Comparison of ENCODE assay signal across 21 mouse cellular contexts in genomic region chr4:5441339-5442019, GRCm38 (mm10).
DNase-seq lines count a peak whose midpoint lies in the region; ATAC-seq and TF ChIP-seq lines count a peak whose summit lies in the region.
"Had no signal": no experiment of that assay in that cellular context is flagged by ENCODE, and none has a peak within 500 bp of the region (broad histone marks: within the 10 kb centered on the region; RNA-seq: fewer than 3 reads in every experiment).

No protein-coding gene starts in this region.

- H3K27ac ChIP-seq in heart, embryonic 15.5 days: 0 out of 2 replicates have a peak overlapping the region, but pooled peaks have one; percentile 34
- H3K27ac ChIP-seq in lung, embryonic 14.5 days (ENCODE audit: low read depth): no peak overlapping the region
- 0 out of 2 replicates have a peak overlapping the region, but pooled peaks have one; percentile 4 for H3K27ac ChIP-seq in intestine, embryonic 15.5 days
- H3K27ac ChIP-seq in stomach, embryonic 16.5 days (ENCODE audit: low read length): peak overlapping the region; percentile 55; the same call in 1 of the 2 replicates
- H3K27ac ChIP-seq: forebrain, embryonic 13.5 days; hindbrain, embryonic 10.5 days; liver, embryonic 13.5 days; lung, embryonic 15.5 days; midbrain, embryonic 13.5 days; neural tube, embryonic 13.5 days had no signal

- H3K27me3 ChIP-seq in heart, embryonic 15.5 days: no peaks in the 10 kb centered on the region
- no peaks in the 10 kb centered on the region for H3K27me3 ChIP-seq in lung, embryonic 14.5 days (ENCODE audit: insufficient read depth, low read length)
- H3K27me3 ChIP-seq in intestine, embryonic 15.5 days (replicated peaks): no peaks in the 10 kb centered on the region
- H3K27me3 ChIP-seq in stomach, embryonic 16.5 days (ENCODE audit: control insufficient read depth, insufficient read depth, low read length): no peaks in the 10 kb centered on the region
- H3K27me3 ChIP-seq: forebrain, embryonic 13.5 days; liver, embryonic 13.5 days; lung, embryonic 15.5 days; midbrain, embryonic 13.5 days; neural tube, embryonic 13.5 days had no signal

- peak; percentile 74 for ATAC-seq in heart, embryonic 15.5 days (replicated peaks; ENCODE audit: insufficient number of reproducible peaks, insufficient read depth, low FRiP score, low read depth)
- ATAC-seq in lung, embryonic 14.5 days (ENCODE audit: insufficient read depth): peak; percentile 68; the same call in 1 of the 2 replicates
- peak; percentile 61 for ATAC-seq in intestine, embryonic 15.5 days
- peak; percentile 91 for ATAC-seq in stomach, embryonic 16.5 days (ENCODE audit: insufficient read depth, low FRiP score)
- ATAC-seq: forebrain, embryonic 13.5 days; midbrain, embryonic 13.5 days had no signal

- no peaks in the 10 kb centered on the region for H3K4me1 ChIP-seq in heart, embryonic 15.5 days (replicated peaks)
- H3K4me1 ChIP-seq in lung, embryonic 14.5 days (ENCODE audit: insufficient read depth): no peaks in the 10 kb centered on the region
- no peaks in the 10 kb centered on the region for H3K4me1 ChIP-seq in intestine, embryonic 15.5 days (replicated peaks)
- H3K4me1 ChIP-seq in stomach, embryonic 16.5 days (ENCODE audit: control insufficient read depth, insufficient read depth, low read length): peaks cover 6% of the 10 kb centered on the region
- H3K4me1 ChIP-seq: forebrain, embryonic 13.5 days; hindbrain, embryonic 10.5 days; liver, embryonic 13.5 days; lung, embryonic 15.5 days; midbrain, embryonic 13.5 days; neural tube, embryonic 13.5 days had no signal

- TF ChIP-seq CTCF in lung, embryonic 14.5 days (IDR thresholded peaks at IDR 0.05; ENCODE audit: low read depth): no peak

- no peak for DNase-seq in heart, adult 8-10 months (ENCODE audit: low spot score)
- peak; percentile 47 for DNase-seq in lung, embryonic 14.5 days
- DNase-seq in lung, postnatal 10 days: no peak
- no peak for DNase-seq in cerebellum, adult 9-11 months
- no peak for DNase-seq in adrenal gland, adult (ENCODE audit: inconsistent age in 2 of 2, low spot score in 1 of 2)
- DNase-seq: adrenal gland, postnatal 10 days; cerebellum, adult 11 months; gastrocnemius, postnatal 14 days; kidney, adult 9 months; kidney, postnatal 25 days; liver, embryonic 13.5 days; right cerebral cortex, adult 18-20 months; thymus, postnatal 4 days had no signal

- H3K9ac ChIP-seq in heart, embryonic 15.5 days: no peak overlapping the region
- no peak overlapping the region for H3K9ac ChIP-seq in lung, embryonic 14.5 days
- H3K9ac ChIP-seq in intestine, embryonic 15.5 days: no peak overlapping the region
- no peak overlapping the region for H3K9ac ChIP-seq in stomach, embryonic 16.5 days (ENCODE audit: low read length)
- H3K9ac ChIP-seq: forebrain, embryonic 13.5 days; liver, embryonic 13.5 days; lung, embryonic 15.5 days; midbrain, embryonic 13.5 days; neural tube, embryonic 13.5 days had no signal

- H3K4me2 ChIP-seq in heart, embryonic 15.5 days: no peak overlapping the region
- no peak overlapping the region for H3K4me2 ChIP-seq in lung, embryonic 14.5 days
- H3K4me2 ChIP-seq in intestine, embryonic 15.5 days (replicated peaks): no peak overlapping the region
- no peak overlapping the region for H3K4me2 ChIP-seq in stomach, embryonic 16.5 days (ENCODE audit: low read depth, low read length)
- H3K4me2 ChIP-seq: forebrain, embryonic 13.5 days; liver, embryonic 13.5 days; lung, embryonic 15.5 days; midbrain, embryonic 13.5 days; neural tube, embryonic 13.5 days had no signal

- H3K9me3 ChIP-seq in heart, embryonic 15.5 days (replicated peaks): no peaks in the 10 kb centered on the region
- no peaks in the 10 kb centered on the region for H3K9me3 ChIP-seq in lung, embryonic 14.5 days (ENCODE audit: low read depth, low read length)
- no peaks in the 10 kb centered on the region for H3K9me3 ChIP-seq in intestine, embryonic 15.5 days
- no peaks in the 10 kb centered on the region for H3K9me3 ChIP-seq in stomach, embryonic 16.5 days (replicated peaks; ENCODE audit: control insufficient read depth, low read length)
- H3K9me3 ChIP-seq: forebrain, embryonic 13.5 days; hindbrain, embryonic 10.5 days; liver, embryonic 13.5 days; lung, embryonic 15.5 days; midbrain, embryonic 13.5 days; neural tube, embryonic 13.5 days had no signal

- H3K4me3 ChIP-seq in heart, embryonic 15.5 days: no peak overlapping the region
- no peak overlapping the region for H3K4me3 ChIP-seq in lung, embryonic 14.5 days (ENCODE audit: low read depth, low read length)
- H3K4me3 ChIP-seq in intestine, embryonic 15.5 days (replicated peaks): no peak overlapping the region
- H3K4me3 ChIP-seq in stomach, embryonic 16.5 days (replicated peaks; ENCODE audit: low read length): no peak overlapping the region
- H3K4me3 ChIP-seq: forebrain, embryonic 13.5 days; hindbrain, embryonic 10.5 days; liver, embryonic 13.5 days; lung, embryonic 15.5 days; midbrain, embryonic 13.5 days; neural tube, embryonic 13.5 days had no signal

- 53% methylated on average over 2 of the region's 2 CpGs for WGBS in heart, embryonic 15.5 days
- 55% methylated on average over 2 of the region's 2 CpGs for WGBS in lung, embryonic 14.5 days
- WGBS in intestine, embryonic 15.5 days: 24% methylated on average over 2 of the region's 2 CpGs
- WGBS in stomach, embryonic 16.5 days: 32% methylated on average over 2 of the region's 2 CpGs

- no peaks in the 10 kb centered on the region for H3K36me3 ChIP-seq in heart, embryonic 15.5 days
- no peaks in the 10 kb centered on the region for H3K36me3 ChIP-seq in lung, embryonic 14.5 days (ENCODE audit: insufficient read depth)
- no peaks in the 10 kb centered on the region for H3K36me3 ChIP-seq in intestine, embryonic 15.5 days
- no peaks in the 10 kb centered on the region for H3K36me3 ChIP-seq in stomach, embryonic 16.5 days (ENCODE audit: control insufficient read depth, insufficient read depth, low read length)
- H3K36me3 ChIP-seq: hindbrain, embryonic 10.5 days; liver, embryonic 13.5 days; lung, embryonic 15.5 days; midbrain, embryonic 13.5 days; neural tube, embryonic 13.5 days had no signal
